Mouse (Mus musculus) CH12.LX (cell line): ENCODE results near the gene Fam13a. TPM values are rescaled to one million over a fixed set of nuclear protein-coding genes. Genes with fewer than 3 reads are reported as not detected.

Experiments used
- DNase-seq: peaks from one replicate; pipeline ENCODE4 v3.0.0-alpha.2; 2013; ENCODE audit errors: extremely low read depth
- H3K27ac ChIP-seq: 2 replicates; pipeline ENCODE4 v1.5.1; 2012; ENCODE audit warnings: low read depth, mild to moderate bottlenecking, control low read depth, moderate library complexity; ENCODE audit not compliant: insufficient read depth
- H3K27me3 ChIP-seq: replicated peaks from 2 replicates; pipeline ENCODE3; 2012; ENCODE audit warnings: inconsistent platforms
- H3K36me3 ChIP-seq, 2 experiments: replicated peaks in 1 of 2; 2 replicates each; pipeline versions ENCODE3 to v1.6.1; 2012; ENCODE audit warnings: inconsistent platforms in 1 of 2, low read length in 1 of 2, mild to moderate bottlenecking in 1 of 2, mixed read lengths in 1 of 2, moderate library complexity in 1 of 2; ENCODE audit not compliant: control insufficient read depth in 1 of 2, insufficient read depth in 1 of 2
- H3K4me1 ChIP-seq, 2 experiments: 2 replicates each; pipeline ENCODE4 v1.6.1; 2012; ENCODE audit warnings: inconsistent platforms in 1 of 2, moderate library complexity in 1 of 2; ENCODE audit not compliant: insufficient read depth in 2 of 2, control insufficient read depth in 1 of 2
- H3K4me2 ChIP-seq: 2 replicates; pipeline ENCODE4 v1.6.1; 2012; ENCODE audit warnings: low read depth, mild to moderate bottlenecking, control low read depth; ENCODE audit not compliant: poor library complexity, insufficient read depth, severe bottlenecking
- H3K4me3 ChIP-seq, 3 experiments: fragments of 150-350 bp in 1 of 3; sonication (generic) in 1 of 3; replicated peaks in 1 of 3; 2 replicates each; pipeline versions ENCODE3 to v1.5.1; 2011 to 2012; ENCODE audit warnings: low read depth in 2 of 3, low read length in 2 of 3, mild to moderate bottlenecking in 2 of 3, moderate library complexity in 2 of 3, control low read depth in 1 of 3, improper control_type of control experiment in 1 of 3, inconsistent platforms in 1 of 3, mixed read lengths in 1 of 3; ENCODE audit not compliant: poor library complexity in 1 of 3
- H3K79me2 ChIP-seq: replicated peaks from 2 replicates; pipeline ENCODE4 v1.6.1; 2012; ENCODE audit warnings: mild to moderate bottlenecking, moderate library complexity; ENCODE audit not compliant: control insufficient read depth, poor library complexity, insufficient read depth, severe bottlenecking; ENCODE audit errors: extremely low read depth
- H3K9ac ChIP-seq: 2 replicates; pipeline ENCODE4 v1.6.1; 2012; ENCODE audit warnings: low read depth, mild to moderate bottlenecking, control low read depth, moderate library complexity; ENCODE audit not compliant: insufficient read depth
- H3K9me3 ChIP-seq: replicated peaks from 2 replicates; pipeline ENCODE3; 2012; ENCODE audit warnings: low read length, inconsistent platforms, mixed read lengths
- BHLHE40 ChIP-seq: IDR thresholded peaks from 2 replicates; pipeline ENCODE4 v1.6.1; 2011; ENCODE audit warnings: mild to moderate bottlenecking, low read depth, low read length, improper control_type of control experiment
- CHD1 ChIP-seq: IDR thresholded peaks from 2 replicates; pipeline ENCODE4 v1.6.1; 2012; ENCODE audit warnings: low read depth, low read length, improper control_type of control experiment, inconsistent platforms
- CHD2 ChIP-seq: IDR thresholded peaks from 2 replicates; pipeline ENCODE4 v1.6.1; 2011; ENCODE audit warnings: low read length, improper control_type of control experiment
- CTCF ChIP-seq, 2 experiments: IDR thresholded peaks in 1 of 2; conservative IDR thresholded peaks in 1 of 2; 2 replicates each; pipeline ENCODE4 v1.5.1; 2011 to 2012; ENCODE audit warnings: low read depth in 2 of 2, low read length in 2 of 2, improper control_type of control experiment in 1 of 2, inconsistent platforms in 1 of 2, mild to moderate bottlenecking in 1 of 2, moderate library complexity in 1 of 2
- E2F4 ChIP-seq: IDR thresholded peaks from 2 replicates; pipeline ENCODE4 v1.6.1; 2011; ENCODE audit warnings: low read depth, low read length, improper control_type of control experiment; ENCODE audit not compliant: insufficient replicate concordance
- ELF1 ChIP-seq: IDR thresholded peaks from 2 replicates; pipeline ENCODE4 v1.6.1; 2014; ENCODE audit warnings: low read depth, mild to moderate bottlenecking, inconsistent platforms, low read length, improper control_type of control experiment
- HCFC1 ChIP-seq: IDR thresholded peaks from 2 replicates; pipeline ENCODE4 v1.6.1; 2012; ENCODE audit warnings: low read depth, mild to moderate bottlenecking, inconsistent platforms, low read length, improper control_type of control experiment
- JUN ChIP-seq: IDR thresholded peaks from 2 replicates; pipeline ENCODE4 v1.6.1; 2011; ENCODE audit warnings: low read depth, mild to moderate bottlenecking, low read length, improper control_type of control experiment, moderate library complexity; ENCODE audit not compliant: insufficient read depth
- KAT2A ChIP-seq: IDR thresholded peaks from 2 replicates; pipeline ENCODE4 v1.6.1; 2012; ENCODE audit warnings: low read length, improper control_type of control experiment, inconsistent platforms; ENCODE audit not compliant: insufficient replicate concordance
- MAFK ChIP-seq: IDR thresholded peaks from 2 replicates; pipeline ENCODE4 v1.6.1; 2011; ENCODE audit warnings: low read length, improper control_type of control experiment; ENCODE audit not compliant: insufficient replicate concordance
- MAX ChIP-seq: IDR thresholded peaks from 2 replicates; pipeline ENCODE4 v1.6.1; 2011; ENCODE audit warnings: low read length, improper control_type of control experiment
- MAZ ChIP-seq: IDR thresholded peaks from 2 replicates; pipeline ENCODE4 v1.6.1; 2012; ENCODE audit warnings: low read depth, mild to moderate bottlenecking, inconsistent platforms, low read length, improper control_type of control experiment, moderate library complexity
- MYC ChIP-seq: IDR thresholded peaks from 2 replicates; pipeline ENCODE4 v1.6.1; 2011; ENCODE audit warnings: low read depth, mild to moderate bottlenecking, improper control_type of control experiment, low read length
- NRF1 ChIP-seq: IDR thresholded peaks from 2 replicates; pipeline ENCODE4 v1.6.1; 2014; ENCODE audit warnings: low read depth, mild to moderate bottlenecking, inconsistent platforms, low read length, improper control_type of control experiment, moderate library complexity
- PAX5 ChIP-seq: IDR thresholded peaks from 2 replicates; pipeline ENCODE4 v1.6.1; 2012; ENCODE audit warnings: low read length, inconsistent platforms, mixed read lengths
- POLR2A ChIP-seq: IDR thresholded peaks from 2 replicates; pipeline ENCODE4 v1.6.1; 2011; ENCODE audit warnings: low read depth, mild to moderate bottlenecking, improper control_type of control experiment, low read length
- POLR2AphosphoS2 ChIP-seq: IDR thresholded peaks from 2 replicates; pipeline ENCODE4 v1.6.1; 2011; ENCODE audit warnings: low read depth, low read length, improper control_type of control experiment
- RAD21 ChIP-seq: IDR thresholded peaks from 2 replicates; pipeline ENCODE4 v1.6.1; 2011; ENCODE audit warnings: low read depth, mild to moderate bottlenecking, low read length, improper control_type of control experiment, moderate library complexity
- RCOR1 ChIP-seq: conservative IDR thresholded peaks from 2 replicates; pipeline ENCODE4 v1.6.1; 2012; ENCODE audit warnings: low read depth, mild to moderate bottlenecking, inconsistent platforms, low read length, improper control_type of control experiment
- SIN3A ChIP-seq: IDR thresholded peaks from 2 replicates; pipeline ENCODE4 v1.6.1; 2012; ENCODE audit warnings: low read length, improper control_type of control experiment, inconsistent platforms
- SMC3 ChIP-seq: IDR thresholded peaks from 2 replicates; pipeline ENCODE4 v1.6.1; 2011; ENCODE audit warnings: low read depth, low read length, improper control_type of control experiment
- TCF12 ChIP-seq: IDR thresholded peaks from 2 replicates; pipeline ENCODE4 v1.6.1; 2014; ENCODE audit warnings: low read depth, mild to moderate bottlenecking, inconsistent platforms, low read length, improper control_type of control experiment
- UBTF ChIP-seq: IDR thresholded peaks from 2 replicates; pipeline ENCODE4 v1.6.1; 2012; ENCODE audit warnings: low read depth, mild to moderate bottlenecking, inconsistent platforms, low read length, improper control_type of control experiment, moderate library complexity
- USF1 ChIP-seq: IDR thresholded peaks from 2 replicates; pipeline ENCODE4 v1.6.1; 2014; ENCODE audit warnings: low read depth, mild to moderate bottlenecking, inconsistent platforms, low read length, improper control_type of control experiment
- ZC3H11A ChIP-seq: IDR thresholded peaks from 2 replicates; pipeline ENCODE4 v1.6.1; 2012; ENCODE audit warnings: low read depth, mild to moderate bottlenecking, inconsistent platforms, low read length, improper control_type of control experiment
- ZNF384 ChIP-seq: IDR thresholded peaks from 2 replicates; pipeline ENCODE4 v1.6.1; 2012; ENCODE audit warnings: low read depth, low read length, improper control_type of control experiment, inconsistent platforms
- dilution Hi-C: fragments of 300-500 bp; cut with MboI; formaldehyde crosslinking; loops from 2 replicates; pipeline ENCODE4 v1.14.3; 2020; ENCODE audit warnings: low sequenced_read_pairs; ENCODE audit not compliant: extremely low pct_unique_long_range_greater_than_20kb, extremely low pct_ligation_motif_present
- in situ Hi-C: fragments of 300-500 bp; cut with MboI; formaldehyde crosslinking; loops from 3 replicates; pipeline ENCODE4 v1.14.3; 2019; ENCODE audit warnings: low sequenced_read_pairs, low pct_ligation_motif_present, low pct_unique_long_range_greater_than_20kb, mixed read lengths
- polyA plus RNA-seq: library from polyadenylated mRNA; unstranded; fragments of >175 nt; gene quantifications from 2 replicates; pipeline ENCODE4 v1.2.1, GENCODE M21; 2012; ENCODE audit warnings: low read depth; ENCODE audit not compliant: insufficient read length
- total RNA-seq, 2 experiments: library from RNA; depleted of rRNA; stranded (reverse); fragments of 300-350 nt in 1 of 2; fragments of >200 nt in 1 of 2; gene quantifications; 2 replicates each; pipeline ENCODE4 v1.2.3; 2012 to 2014

Fam13a gene
- total and polyA plus RNA-seq, 3 experiments = 0.17 to 0.21 TPM; not detected in 1

GRCm38 (mm10) chr6:59022621-59023020 is 1.7 kb downstream of the Fam13a start:
- Histone ChIP-seq H3K9me3 (no peaks in the 10 kb centered on the region), H3K4me1 (0 out of 4 replicates have a peak, but pooled peaks cover 0 to 3% of the 10 kb centered on the region in 2 experiments), H3K36me3 (no peaks in the 10 kb centered on the region), H3K27me3 (no peaks in the 10 kb centered on the region), H3K27ac (no peak overlapping the region)
- DNase-seq = no peak
- TF ChIP-seq MAFK = peak; percentile 98
- no peak for TF ChIP-seq PAX5
- TF ChIP-seq, all 38 proteins: peak for 1
- peak overlapping the region; percentile 46; the same call in 1 of the 2 replicates for H3K4me2 ChIP-seq
- no peak overlapping the region for H3K4me3 ChIP-seq
- in situ Hi-C loops = loop anchor here (10.0 kb wide), 1 partner anchor 142 kb away; no protein-coding TSS in a partner anchor
- dilution Hi-C loops = no loop called here
- H3K79me2 ChIP-seq = no peaks in the 10 kb centered on the region
- no peak overlapping the region for H3K9ac ChIP-seq

GRCm38 (mm10) chr6:59020346-59020745 is 4.0 kb downstream of the Fam13a start:
- no peak overlapping the region for H3K4me3 ChIP-seq
- H3K79me2 ChIP-seq = no peaks in the 10 kb centered on the region
- TF ChIP-seq USF1 (peak; percentile 27), SMC3 (peak; percentile 82), ZC3H11A (no peak), TCF12 (no peak), JUN (no peak), RAD21 (peak; percentile 85), POLR2A (no peak), NRF1 (no peak), BHLHE40 (no peak), MAX (peak; percentile 64; the same call in 1 of the 2 replicates), E2F4 (no peak), MYC (peak; percentile 71), UBTF (no peak), PAX5 (no peak), HCFC1 (no peak), CHD2 (no peak), CTCF (conservative IDR thresholded peaks at IDR 0.05 in 1 of 2, IDR thresholded peaks at IDR 0.05 in 1 of 2; ENCODE audit: low read depth in 2 of 2, low read length in 2 of 2) (peak; percentile 21 to 80; a peak in 3 of 4 replicates), CHD1 (no peak), POLR2AphosphoS2 (no peak), KAT2A (no peak), ZNF384 (no peak), RCOR1 (no peak), ELF1 (no peak), MAZ (no peak), SIN3A (no peak)
- peak; percentile 48 for DNase-seq
- no peak overlapping the region for H3K27ac ChIP-seq
- in situ Hi-C loops (loop anchor here (10.0 kb wide), 1 partner anchor 144 kb away; no protein-coding TSS in a partner anchor), dilution Hi-C loops (no loop called here)
- 0 out of 4 replicates have a peak, but pooled peaks cover 0 to 3% of the 10 kb centered on the region in 2 experiments for H3K4me1 ChIP-seq
- H3K4me2 ChIP-seq = no peak overlapping the region
- H3K27me3 ChIP-seq = no peaks in the 10 kb centered on the region
- H3K9ac ChIP-seq = no peak overlapping the region
- H3K36me3 ChIP-seq = no peaks in the 10 kb centered on the region
- H3K9me3 ChIP-seq = no peaks in the 10 kb centered on the region
